Mouse (Mus musculus) bone marrow macrophage, adult 2 months (primary cell): ENCODE measurements around the gene Smc5.

Experiments
- CTCF ChIP-seq: IDR thresholded peaks from 2 replicates; pipeline ENCODE4 v1.5.1; 2012; ENCODE audit warnings: low read depth, mild to moderate bottlenecking, low read length, moderate library complexity
- POLR2A ChIP-seq: IDR thresholded peaks from 2 replicates; pipeline ENCODE4 v1.6.1; 2012; ENCODE audit warnings: mild to moderate bottlenecking, low read depth, low read length, borderline replicate concordance

GRCm38 (mm10) chr19:23256771-23257170 is 16.9 kb downstream of the Smc5 start:
- TF ChIP-seq CTCF (no peak), POLR2A (no peak)
